Mouse (Mus musculus) embryonic stem cell, embryonic (primary cell): ENCODE measurements at regions not wholly inside any gene's neighbourhood (a gene's known extent, or its start where the extent isn't known, plus 50 kb on each side); places are given as distances from the start of the nearest gene placed in this dataset.

Experiments
- CTCF ChIA-PET, 4 experiments: fragments of 300-600 bp in 2 of 4; fragments of 350-600 bp in 2 of 4; sonication (Branson Sonifier 250); formaldehyde crosslinking; loops; one replicate each; lab custom pipeline; 2022; ENCODE audit warnings: inconsistent platforms in 2 of 4; lab: Charles Lee
- POLR2A ChIA-PET, 4 experiments: fragments of 300-600 bp in 2 of 4; fragments of 350-600 bp in 2 of 4; sonication (Branson Sonifier 250); formaldehyde crosslinking; loops; one replicate each; lab custom pipeline; 2022; ENCODE audit warnings: antibody characterized with exemption in 4 of 4, inconsistent platforms in 1 of 4; lab: Charles Lee

GRCm38 (mm10) chr4:106161592-106161991, 154.4 kb upstream of the Usp24 start:
- ChIA-PET CTCF (interaction anchor here (0.5 to 2.7 kb wide), 43 partner anchors 9 to 1010 kb away, joined by 3 to 15 read pairs (median 4); no protein-coding TSS in a partner anchor), POLR2A (interaction anchor here in 2 of 4 experiments (0.6 to 0.9 kb wide), 2 partner anchors 10 to 38 kb away, joined by 3 to 4 read pairs; no protein-coding TSS in a partner anchor)

- CTCF ChIA-PET = interaction anchor here in 2 of 4 experiments (1.2 to 2.7 kb wide), 6 partner anchors 21 to 1010 kb away, joined by 3 to 13 read pairs (median 6); no protein-coding TSS in a partner anchor
- POLR2A ChIA-PET = no interaction called here
Measured at GRCm38 (mm10) chr4:106162551-106162950, 153.5 kb upstream of the Usp24 start.

GRCm38 (mm10) chr4:106163220-106163619, 152.8 kb upstream of the Usp24 start:
- CTCF ChIA-PET = no interaction called here
- POLR2A ChIA-PET = no interaction called here

DNA sequence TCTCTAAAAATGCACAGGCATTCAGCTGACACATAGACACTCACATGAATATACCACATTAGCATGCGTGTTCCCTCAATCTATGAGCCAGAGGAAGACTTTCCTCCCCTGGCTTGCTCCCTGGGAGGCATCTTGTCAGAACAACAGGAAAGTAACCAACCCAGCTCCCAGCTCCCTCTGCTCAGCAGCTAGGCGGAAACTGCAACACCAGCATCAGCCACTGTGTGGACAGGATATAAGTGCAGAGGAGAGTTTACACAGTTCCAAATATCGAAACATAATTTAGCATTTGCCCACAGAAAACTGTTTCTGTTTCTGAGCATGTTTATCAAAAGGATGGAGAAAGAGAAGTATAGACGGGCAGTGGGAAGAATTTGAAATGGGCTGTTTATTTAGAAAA, 148.3 kb upstream of the Usp24 start:
- POLR2A ChIA-PET = interaction anchor here in 1 of 4 experiments (0.6 kb wide), 1 partner anchor 504 kb away, joined by 3 read pairs; no protein-coding TSS in a partner anchor

DNA sequence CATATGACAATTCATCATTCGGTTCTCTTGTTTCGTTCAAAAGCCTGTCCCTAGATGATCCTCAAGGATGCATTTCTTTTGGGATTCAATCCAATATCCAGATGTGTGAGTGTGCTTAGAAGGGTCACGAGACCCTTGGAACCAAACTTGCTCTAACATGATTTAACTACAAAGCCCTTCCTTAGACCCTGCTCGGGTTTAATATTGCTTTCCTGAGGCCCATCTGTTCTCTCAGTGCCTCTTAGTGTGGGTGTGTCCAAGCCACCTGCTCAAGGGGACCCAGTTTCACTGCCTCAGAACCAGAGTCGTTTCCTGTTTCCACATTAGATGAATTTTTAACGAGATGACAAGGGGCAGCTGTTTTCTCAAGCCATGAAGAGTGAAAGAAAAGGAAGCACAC, 147.3 kb upstream of the Usp24 start:
- POLR2A ChIA-PET = no interaction called here
- CTCF ChIA-PET = interaction anchor here in 2 of 4 experiments (0.6 kb wide), 2 partner anchors 36 to 262 kb away, joined by 3 read pairs; no protein-coding TSS in a partner anchor

More for the DNA sequence above, 148.3 kb upstream of the Usp24 start:
- CTCF ChIA-PET = interaction anchor here in 1 of 4 experiments (0.7 kb wide), 1 partner anchor 225 kb away, joined by 3 read pairs; no protein-coding TSS in a partner anchor

GRCm38 (mm10) chr4:106169466-106169865, 146.5 kb upstream of the Usp24 start:
- CTCF ChIA-PET = interaction anchor here in 2 of 4 experiments (0.6 kb wide), 2 partner anchors 36 to 261 kb away, joined by 3 read pairs; no protein-coding TSS in a partner anchor
- POLR2A ChIA-PET = no interaction called here

GRCm38 (mm10) chr4:106170731-106171130, 145.3 kb upstream of the Usp24 start:
- CTCF ChIA-PET = interaction anchor here in 2 of 4 experiments (0.7 to 1.3 kb wide), 2 partner anchors 9 to 60 kb away, joined by 3 to 5 read pairs; no protein-coding TSS in a partner anchor
- POLR2A ChIA-PET = no interaction called here

DNA sequence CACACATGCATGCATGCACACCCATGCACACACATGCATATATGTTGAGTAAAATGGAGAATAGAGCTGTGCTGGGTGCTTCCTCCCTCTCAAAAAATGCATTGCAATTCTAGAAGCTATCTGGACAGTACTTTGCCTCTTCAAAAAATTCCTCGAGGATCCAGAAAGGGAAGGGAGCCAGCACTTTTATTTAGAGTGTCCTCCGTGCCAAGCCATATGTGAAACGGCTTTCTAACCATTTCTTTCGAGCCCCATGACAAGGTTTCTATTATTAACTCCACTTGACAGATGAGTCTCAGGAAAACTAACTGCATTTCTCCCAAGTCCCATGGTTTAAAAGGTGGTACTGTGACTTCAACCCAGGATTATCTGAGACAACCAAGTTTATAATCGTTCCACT, 140.7 kb upstream of the Usp24 start:
- POLR2A ChIA-PET = interaction anchor here in 1 of 4 experiments (0.6 kb wide), 1 partner anchor 24 kb away, joined by 3 read pairs; no protein-coding TSS in a partner anchor

GRCm38 (mm10) chr4:106185745-106186501, 130.1 kb upstream of the Usp24 start:
- POLR2A ChIA-PET = no interaction called here
- CTCF ChIA-PET = interaction anchor here in 1 of 4 experiments (0.9 kb wide), 1 partner anchor 39 kb away, joined by 3 read pairs; no protein-coding TSS in a partner anchor

More for the DNA sequence above, 140.7 kb upstream of the Usp24 start:
- CTCF ChIA-PET = interaction anchor here in 1 of 4 experiments (0.6 kb wide), 1 partner anchor 234 kb away, joined by 4 read pairs; no protein-coding TSS in a partner anchor

DNA sequence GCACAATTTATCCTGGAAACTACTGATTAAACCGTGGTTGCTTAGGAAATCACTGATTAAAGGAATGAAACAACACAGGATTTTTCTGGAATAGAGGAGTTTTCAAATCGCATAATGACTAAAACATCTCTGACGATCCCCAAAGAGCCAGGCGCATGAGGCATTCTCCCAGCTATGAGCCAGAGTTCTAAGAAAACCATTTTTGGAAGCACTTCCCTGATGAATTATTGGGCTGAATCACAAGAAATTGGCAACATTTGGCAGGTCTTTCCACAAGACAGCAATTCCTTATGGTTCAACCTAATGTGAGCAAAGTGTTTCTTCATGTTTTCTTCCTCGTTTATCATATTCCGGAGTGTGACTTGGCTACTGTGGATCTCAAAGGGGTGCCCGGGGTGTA, 129.3 kb upstream of the Usp24 start:
- POLR2A ChIA-PET = no interaction called here
- CTCF ChIA-PET = no interaction called here

- CTCF ChIA-PET = interaction anchor here in 1 of 4 experiments (1.6 kb wide), 1 partner anchor 35 kb away, joined by 4 read pairs; no protein-coding TSS in a partner anchor
- POLR2A ChIA-PET = no interaction called here
Measured at GRCm38 (mm10) chr4:106190248-106190647, 125.8 kb upstream of the Usp24 start.

DNA sequence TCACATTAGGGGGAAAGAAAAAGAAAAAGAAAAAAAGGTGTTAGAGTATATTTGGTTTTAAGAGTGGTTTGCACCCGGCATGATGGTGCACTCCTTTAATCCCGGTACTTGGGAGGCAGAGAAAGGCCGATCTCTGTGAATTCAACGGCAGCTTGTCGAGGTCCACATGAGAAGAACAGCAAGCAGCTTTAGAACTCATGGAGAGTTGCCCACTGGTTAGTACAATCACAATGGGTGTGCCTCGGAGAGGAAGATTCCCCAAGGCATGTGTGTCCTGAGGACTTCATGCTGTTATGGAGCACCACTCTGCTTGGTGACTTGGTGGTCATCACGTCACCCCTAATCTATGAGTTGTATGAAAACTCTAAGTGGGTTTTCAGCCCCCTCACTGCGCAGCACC, 124.7 kb upstream of the Usp24 start:
- ChIA-PET CTCF (no interaction called here), POLR2A (no interaction called here)

GRCm38 (mm10) chr4:106191843-106192242, 124.2 kb upstream of the Usp24 start:
- ChIA-PET POLR2A (interaction anchor here in 1 of 4 experiments (1.5 kb wide), 1 partner anchor 11 kb away, joined by 3 read pairs; no protein-coding TSS in a partner anchor), CTCF (no interaction called here)

DNA sequence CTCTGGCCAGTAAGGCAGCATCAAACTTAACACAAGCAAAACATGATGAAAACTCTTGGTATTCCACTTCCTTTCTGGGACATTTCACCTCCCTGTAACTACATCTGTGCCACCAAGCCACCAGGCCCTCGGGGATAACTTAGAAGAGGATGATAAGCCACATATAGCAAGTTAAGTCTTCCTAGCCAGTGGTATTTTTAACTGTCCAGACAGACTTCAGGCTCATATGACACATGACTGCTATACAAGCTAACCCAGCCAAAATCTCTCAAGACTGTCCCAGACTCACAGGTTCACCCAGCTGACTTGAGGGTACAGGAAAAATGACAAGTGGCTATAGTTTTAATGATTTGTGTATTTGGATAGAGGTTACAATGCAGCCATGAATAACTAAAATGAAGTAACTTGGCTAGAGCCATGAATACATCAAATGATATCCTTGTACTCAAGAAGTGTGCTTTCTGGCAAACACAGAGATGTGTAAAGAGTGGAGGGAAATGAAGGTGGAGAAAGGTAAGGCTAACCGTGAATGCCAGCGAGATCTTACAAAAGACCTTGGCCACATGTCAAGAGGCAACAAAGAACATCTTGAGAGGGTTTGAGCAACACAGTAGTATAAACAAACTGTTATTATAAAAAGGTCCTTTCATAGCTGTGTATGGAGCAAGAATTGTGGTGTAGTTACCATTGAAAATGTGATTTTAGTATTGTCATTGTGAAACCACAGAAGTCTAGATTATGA, 122.6 kb upstream of the Usp24 start:
- ChIA-PET POLR2A (interaction anchor here in 1 of 4 experiments (0.9 to 1.5 kb wide), 2 partner anchors 10 kb away, joined by 3 read pairs; no protein-coding TSS in a partner anchor), CTCF (interaction anchor here in 1 of 4 experiments (1.0 kb wide), 1 partner anchor 17 kb away, joined by 3 read pairs; no protein-coding TSS in a partner anchor)

DNA sequence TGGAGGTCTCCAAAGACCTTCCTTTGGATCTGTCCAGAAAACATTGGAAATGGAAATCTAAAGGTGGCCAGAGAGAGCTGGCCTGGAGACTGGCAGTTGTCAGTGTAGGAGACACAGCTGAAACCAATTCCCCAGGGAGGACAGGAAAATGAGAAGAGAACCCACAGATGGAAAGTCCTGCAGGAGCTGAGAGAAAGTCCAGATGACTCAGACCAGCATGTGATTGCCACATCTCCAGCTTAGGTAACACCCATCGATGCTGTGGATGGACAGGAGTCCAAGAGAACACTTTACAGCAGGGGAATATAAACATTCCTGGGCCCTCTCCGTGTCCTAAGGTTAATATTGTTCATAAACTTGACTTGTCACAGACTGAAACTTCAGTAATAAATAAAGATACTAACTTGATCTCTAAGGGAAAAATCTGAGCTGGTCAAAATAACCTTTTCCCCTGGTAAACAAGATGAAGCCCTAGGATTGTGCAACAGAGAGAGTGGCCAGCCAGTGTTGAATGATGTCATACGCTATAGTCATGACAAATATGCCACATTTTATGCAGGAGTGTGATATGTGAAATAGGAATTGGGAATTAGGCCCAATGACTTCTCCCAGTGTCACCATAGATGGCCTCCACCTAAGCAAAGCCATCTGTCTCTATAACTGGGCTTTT, 120.4 kb upstream of the Usp24 start:
- CTCF ChIA-PET = no interaction called here
- POLR2A ChIA-PET = interaction anchor here in 1 of 4 experiments (0.6 kb wide), 1 partner anchor 27 kb away, joined by 3 read pairs; no protein-coding TSS in a partner anchor

DNA sequence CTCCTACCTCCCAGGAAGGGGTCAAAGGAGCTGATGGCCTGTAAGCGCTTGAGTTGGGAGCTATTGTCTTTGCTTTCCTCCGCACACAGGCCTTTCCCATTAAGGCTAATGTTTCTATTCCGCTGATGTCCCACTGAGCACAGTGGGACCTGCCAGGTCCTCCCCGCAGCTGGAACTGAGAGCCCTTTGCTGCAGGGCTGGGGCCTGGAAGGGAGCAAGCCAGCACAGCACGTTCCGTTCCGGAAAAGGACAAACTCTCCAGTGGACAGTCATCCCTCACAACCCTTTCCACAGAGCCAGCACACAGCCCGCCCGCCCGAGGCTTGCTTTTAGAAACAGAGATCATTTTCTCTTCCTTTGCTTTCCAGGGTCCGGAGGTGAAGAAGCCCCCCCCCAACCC, 116.2 kb upstream of the Usp24 start:
- ChIA-PET POLR2A (interaction anchor here (0.6 to 1.4 kb wide), 4 partner anchors 25 to 1039 kb away, joined by 3 to 4 read pairs (median 3); no protein-coding TSS in a partner anchor), CTCF (interaction anchor here in 2 of 4 experiments (0.6 to 1.3 kb wide), 6 partner anchors 10 to 38 kb away, joined by 3 to 7 read pairs (median 4); no protein-coding TSS in a partner anchor)

- ChIA-PET CTCF (interaction anchor here in 2 of 4 experiments (0.6 to 1.3 kb wide), 5 partner anchors 9 to 39 kb away, joined by 4 to 7 read pairs (median 5); no protein-coding TSS in a partner anchor), POLR2A (interaction anchor here (0.6 to 1.4 kb wide), 4 partner anchors 25 to 1040 kb away, joined by 3 to 4 read pairs (median 3); no protein-coding TSS in a partner anchor)
Measured at GRCm38 (mm10) chr4:106200241-106200640, 115.8 kb upstream of the Usp24 start.
